Mouse (Mus musculus) midbrain, postnatal 0 days (tissue): ENCODE measurements around the gene Gm20388. TPM values are rescaled to one million over a fixed set of nuclear protein-coding genes. Genes with fewer than 3 reads are reported as not detected.

Experiments used
- ATAC-seq: fragments of 200-750 bp; cut with Nextera tagmentation; 2 replicates; pipeline ENCODE4 v1.8.0; 2017; ENCODE audit warnings: moderate number of reproducible peaks, mild to moderate bottlenecking, moderate TSS enrichment, moderate library complexity; ENCODE audit not compliant: low FRiP score
- DNase-seq: peaks from one replicate; pipeline ENCODE4 v3.0.0-alpha.2; 2015; ENCODE audit warnings: low spot score
- H3K27ac ChIP-seq: fragments of 300-500 bp; sonication (generic); 2 replicates; pipeline ENCODE4 v1.5.1; 2014; ENCODE audit warnings: low read depth, mild to moderate bottlenecking, low read length, mixed read lengths
- H3K27me3 ChIP-seq: fragments of 300-500 bp; sonication (generic); 2 replicates; pipeline ENCODE4 v1.6.1; 2014; ENCODE audit warnings: low read length, control low read depth, mixed read lengths; ENCODE audit not compliant: insufficient read depth
- H3K36me3 ChIP-seq: fragments of 300-500 bp; sonication (generic); 2 replicates; pipeline ENCODE4 v1.6.1; 2014; ENCODE audit warnings: low read length, control low read depth, mixed read lengths; ENCODE audit not compliant: insufficient read depth
- H3K4me1 ChIP-seq: fragments of 300-500 bp; sonication (generic); 2 replicates; pipeline ENCODE4 v1.6.1; 2014; ENCODE audit warnings: mild to moderate bottlenecking, control low read depth, antibody characterized with exemption, low read length, mixed read lengths; ENCODE audit not compliant: insufficient read depth
- H3K4me2 ChIP-seq: fragments of 300-500 bp; sonication (generic); 2 replicates; pipeline ENCODE4 v1.6.1; 2014; ENCODE audit warnings: low read depth, mild to moderate bottlenecking, low read length, mixed read lengths; ENCODE audit not compliant: poor library complexity, severe bottlenecking
- H3K4me3 ChIP-seq: fragments of 300-500 bp; sonication (generic); 2 replicates; pipeline ENCODE4 v1.5.1; 2014; ENCODE audit warnings: low read depth, mild to moderate bottlenecking, low read length, moderate library complexity
- H3K9ac ChIP-seq: fragments of 300-500 bp; sonication (generic); replicated peaks from 2 replicates; pipeline ENCODE4 v1.6.1; 2014; ENCODE audit warnings: mild to moderate bottlenecking, low read length, moderate library complexity, mixed read lengths; ENCODE audit not compliant: poor library complexity, severe bottlenecking
- H3K9me3 ChIP-seq: fragments of 300-500 bp; sonication (generic); 2 replicates; pipeline ENCODE4 v1.6.1; 2016; ENCODE audit warnings: low read length, control low read depth
- CTCF ChIP-seq: IDR thresholded peaks from 2 replicates; pipeline ENCODE4 v1.5.1; 2016; ENCODE audit warnings: antibody characterized with exemption, mild to moderate bottlenecking
- WGBS: fragments of 180-500 bp; shearing (Covaris S2); extraction: QIAGEN DNeasy Blood & Tissue Kit; methylation state at CpG from one replicate; pipeline ENCODE4 v1.1.7; 2014; 5-methylcytosine and 5-hydroxymethylcytosine counted together
- polyA plus RNA-seq: library from polyadenylated mRNA; unstranded; fragments of >200 nt; fragmentation: Nextera tagmentation; extraction: Ambion mirVana; gene quantifications from 2 replicates; pipeline ENCODE4 v1.2.1, GENCODE M21; 2015
- total RNA-seq: library from RNA; depleted of rRNA; stranded (reverse); fragments of >200 nt; gene quantifications from 2 replicates; pipeline ENCODE4 v1.2.3, GENCODE M21; 2014

The Gm20388 gene
- total and polyA plus RNA-seq, 2 experiments from 2014 or later: 74.2 TPM; not detected in 1

DNA sequence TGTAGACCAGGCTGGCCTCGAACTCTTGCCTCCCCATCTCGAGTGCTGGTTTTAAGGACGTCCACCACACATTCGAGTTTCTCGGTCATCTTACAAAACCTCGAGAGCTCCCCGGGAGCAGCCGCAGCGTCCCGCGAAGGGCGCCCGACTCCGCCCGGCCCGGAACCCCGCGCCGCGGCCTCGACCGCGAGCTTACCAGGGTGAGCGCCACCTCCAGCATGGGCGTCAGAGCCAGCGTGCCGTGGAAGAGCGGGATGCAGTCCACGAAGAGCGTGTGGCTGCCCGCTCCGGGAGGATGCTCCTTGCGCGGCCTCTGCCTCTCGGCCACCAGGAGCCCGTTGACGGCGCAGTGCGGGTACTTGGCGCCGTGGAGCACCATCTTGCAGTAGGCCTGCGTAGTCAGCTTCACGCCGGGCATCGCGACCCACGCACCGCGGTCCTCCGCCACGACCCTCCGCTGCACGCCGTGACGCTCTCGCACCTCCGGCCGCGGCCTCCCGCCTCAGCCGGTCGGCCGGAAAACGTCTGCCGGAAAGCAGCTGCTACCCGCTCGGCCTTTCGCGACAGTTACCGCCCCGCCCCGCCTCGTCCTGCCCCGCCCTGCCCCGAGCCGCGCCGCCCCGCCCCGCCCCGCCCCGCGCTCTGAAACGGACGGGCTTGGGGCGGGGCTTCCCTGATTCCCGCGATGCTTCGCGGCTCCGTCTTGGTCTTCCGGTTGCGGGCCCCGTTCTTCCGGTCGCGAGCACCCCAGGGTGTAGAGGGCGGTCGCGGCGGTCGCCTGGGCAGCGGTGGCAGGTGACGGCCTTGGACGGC is 757.1 kb downstream of the Gm20388 start, which contains the start of the genes Gm27021 and Cox4i1:
Gm27021 (minus strand) TSS at position 519 of the 813 bp plus-strand sequence.
Cox4i1 (plus strand) TSS at position 662 of the 813 bp plus-strand sequence.
- Histone ChIP-seq H3K4me3 (peak within 1 kb of the TSS; percentile 97), H3K27me3 (no peaks in the 10 kb centered on the region), H3K9ac (peak within 1 kb of the TSS; percentile 91), H3K27ac (peak within 1 kb of the TSS; percentile 90), H3K4me1 (peaks cover 21% of the 10 kb centered on the region), H3K9me3 (no peaks in the 10 kb centered on the region), H3K4me2 (peak within 1 kb of the TSS; percentile 91), H3K36me3 (peaks cover 26% of the 10 kb centered on the region)
- DNase-seq: peak; percentile 95
- TF ChIP-seq CTCF: peak; percentile 19; the same call in 1 of the 2 replicates
- peak; percentile 94 for ATAC-seq
- WGBS: under 1% methylated on average over 77 of the region's 105 CpGs

DNA sequence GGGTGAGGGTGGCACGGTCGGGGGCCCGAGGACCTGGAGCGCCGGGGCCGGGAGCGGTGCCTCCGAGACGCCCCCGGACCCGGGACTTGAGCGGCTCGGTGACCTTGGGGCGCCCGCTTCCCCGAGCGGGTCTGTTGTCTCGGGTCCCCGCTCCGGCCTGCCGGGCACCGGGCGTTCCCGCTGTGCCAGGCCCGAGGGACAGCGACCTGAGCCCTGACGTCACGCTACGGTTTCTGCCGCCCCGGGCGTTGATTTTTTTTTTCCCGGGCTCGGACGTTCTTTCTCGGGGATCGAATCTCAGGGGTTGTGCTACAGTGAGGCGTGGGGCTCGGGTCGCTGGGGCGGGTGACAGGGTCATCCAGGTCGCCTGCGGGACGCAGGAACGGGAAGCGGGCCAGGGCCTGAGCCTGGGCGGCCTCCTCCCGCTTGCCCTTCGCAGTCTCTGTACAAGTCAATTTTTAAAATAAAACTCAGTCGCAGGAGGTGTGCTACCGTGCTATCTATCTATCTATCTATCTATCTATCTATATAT is 757.8 kb downstream of the Gm20388 start, which contains the start of gene Emc8:
Emc8 (minus strand) TSS at position 200 of the 532 bp plus-strand sequence.
- TF ChIP-seq CTCF: no peak
- no peak for DNase-seq
- no peak for ATAC-seq
- peaks cover 21% of the 10 kb centered on the region for H3K4me1 ChIP-seq
- peak within 1 kb of the TSS; percentile 97 for H3K4me3 ChIP-seq
- H3K4me2 ChIP-seq: peak within 1 kb of the TSS; percentile 91
- under 1% methylated on average over 49 of the region's 51 CpGs for WGBS
- H3K36me3 ChIP-seq: peaks cover 33% of the 10 kb centered on the region
- H3K9ac ChIP-seq: peak within 1 kb of the TSS; percentile 91
- H3K9me3 ChIP-seq: no peaks in the 10 kb centered on the region
- no peaks in the 10 kb centered on the region for H3K27me3 ChIP-seq
- peak within 1 kb of the TSS; percentile 90 for H3K27ac ChIP-seq

DNA sequence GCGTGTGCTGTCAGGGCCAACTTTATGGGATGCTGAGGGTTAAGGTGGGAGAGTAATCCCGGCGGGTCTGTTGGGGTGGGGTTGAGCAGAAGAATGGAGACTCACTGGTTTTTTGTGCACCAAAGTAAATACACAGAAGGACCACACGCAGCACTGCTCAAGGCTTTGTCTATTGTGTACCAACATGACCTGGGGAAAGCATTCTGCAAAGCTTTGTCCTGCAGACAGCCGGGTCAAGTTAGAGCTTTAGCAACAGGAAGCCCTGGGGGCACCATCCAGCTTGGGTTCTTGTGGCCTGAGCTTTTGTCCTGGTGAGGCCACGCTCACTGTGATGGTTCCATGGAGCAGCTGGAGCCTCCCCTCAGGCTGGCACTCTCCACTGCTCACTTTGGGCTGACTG is 761.1 kb downstream of the Gm20388 start:
- no peak for TF ChIP-seq CTCF
- no peak overlapping the region for H3K4me2 ChIP-seq
- no peak for ATAC-seq
- H3K4me1 ChIP-seq: peaks cover 3% of the 10 kb centered on the region; the same call in 1 of the 2 replicates
- peaks cover 44% of the 10 kb centered on the region for H3K36me3 ChIP-seq
- no peaks in the 10 kb centered on the region for H3K9me3 ChIP-seq
- no peak overlapping the region for H3K9ac ChIP-seq
- H3K27me3 ChIP-seq: no peaks in the 10 kb centered on the region
- no peak overlapping the region for H3K27ac ChIP-seq
- no peak for DNase-seq
- no peak overlapping the region for H3K4me3 ChIP-seq
- WGBS: 61% methylated on average over 6 of the region's 6 CpGs

DNA sequence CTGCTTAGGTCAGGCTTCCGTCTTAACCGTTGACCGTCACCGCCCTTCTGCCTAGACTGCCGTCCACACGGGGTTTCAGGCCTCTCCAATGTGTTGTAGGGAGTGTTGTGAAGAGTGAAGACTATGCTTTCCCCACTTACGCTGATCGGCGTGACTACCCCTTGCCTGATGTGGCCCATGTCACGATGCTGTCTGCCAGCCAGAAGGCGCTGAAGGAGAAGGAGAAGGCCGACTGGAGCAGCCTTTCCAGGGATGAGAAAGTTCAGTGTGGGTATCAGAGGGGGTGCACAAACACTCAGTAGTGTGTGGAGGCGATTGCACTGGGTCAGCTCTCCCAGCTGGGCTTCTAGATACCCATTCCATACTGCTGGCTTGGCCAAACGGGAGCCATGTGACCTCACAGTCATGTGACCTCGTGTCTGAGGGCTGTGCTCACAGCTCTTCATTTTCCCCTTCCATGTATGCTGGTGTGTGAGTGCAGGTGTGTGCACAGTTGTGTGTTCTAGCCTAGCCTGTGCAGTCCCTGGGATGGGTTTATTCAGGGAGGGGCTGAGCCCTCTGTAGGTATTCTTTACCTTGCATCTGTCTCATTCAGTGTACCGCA is 762.1 kb downstream of the Gm20388 start:
- H3K36me3 ChIP-seq: peaks cover 44% of the 10 kb centered on the region
- H3K27ac ChIP-seq: no peak overlapping the region
- WGBS: 93% methylated on average over 16 of the region's 16 CpGs
- DNase-seq (no peak), ATAC-seq (no peak)
- H3K9me3 ChIP-seq: no peaks in the 10 kb centered on the region
- H3K4me1 ChIP-seq: no peaks in the 10 kb centered on the region
- no peaks in the 10 kb centered on the region for H3K27me3 ChIP-seq
- no peak for TF ChIP-seq CTCF
- H3K4me2 ChIP-seq: no peak overlapping the region
- H3K9ac ChIP-seq: no peak overlapping the region
- H3K4me3 ChIP-seq: no peak overlapping the region

DNA sequence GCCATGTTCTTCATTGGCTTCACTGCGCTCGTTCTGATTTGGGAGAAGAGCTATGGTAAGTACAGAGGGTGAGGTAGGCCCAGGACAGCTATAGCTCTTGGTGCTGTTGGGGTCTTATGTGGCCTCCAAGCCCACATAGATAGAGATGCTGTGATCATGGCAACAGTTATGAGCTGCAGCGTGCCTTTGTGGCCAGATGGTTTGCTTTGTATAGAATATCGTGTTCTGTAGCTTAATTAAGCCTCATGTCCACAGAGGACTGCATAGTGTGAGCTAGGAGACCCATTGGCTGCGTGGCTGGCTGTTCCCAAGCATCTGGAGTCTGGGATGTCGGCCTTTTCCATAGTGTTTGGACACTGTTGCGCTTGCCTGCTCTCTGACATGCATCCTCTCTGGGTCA is 762.7 kb downstream of the Gm20388 start:
- Histone ChIP-seq H3K27me3 (no peaks in the 10 kb centered on the region), H3K27ac (no peak overlapping the region), H3K4me3 (no peak overlapping the region), H3K9me3 (no peaks in the 10 kb centered on the region), H3K4me2 (no peak overlapping the region), H3K36me3 (peaks cover 44% of the 10 kb centered on the region), H3K9ac (no peak overlapping the region), H3K4me1 (no peaks in the 10 kb centered on the region)
- DNase-seq (no peak), ATAC-seq (no peak)
- no peak for TF ChIP-seq CTCF
- 94% methylated on average over 7 of the region's 7 CpGs for WGBS

DNA sequence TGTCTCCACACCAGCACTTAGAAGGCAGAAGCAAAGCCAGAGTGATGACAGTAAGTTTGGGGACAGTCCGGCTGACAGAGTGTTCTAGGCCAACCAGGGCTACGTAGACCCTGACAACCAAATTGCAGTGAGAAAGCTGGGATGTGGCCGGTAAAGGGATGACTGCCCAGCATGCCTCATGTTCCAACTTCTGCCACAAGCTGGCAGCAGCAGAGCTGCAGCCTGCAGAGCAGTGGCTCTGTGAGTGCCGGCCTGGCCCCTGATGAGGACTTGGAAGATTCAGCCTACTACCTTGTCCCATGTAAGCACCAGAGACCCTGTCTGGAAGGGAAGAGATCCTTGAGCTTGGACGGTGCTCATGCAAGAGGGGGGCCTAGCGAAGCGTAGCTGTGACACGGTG is 765.1 kb downstream of the Gm20388 start:
- Histone ChIP-seq H3K4me2 (no peak overlapping the region), H3K4me1 (no peaks in the 10 kb centered on the region), H3K9ac (no peak overlapping the region), H3K4me3 (no peak overlapping the region), H3K36me3 (peaks cover 34% of the 10 kb centered on the region), H3K27me3 (no peaks in the 10 kb centered on the region), H3K27ac (no peak overlapping the region), H3K9me3 (no peaks in the 10 kb centered on the region)
- DNase-seq (no peak), ATAC-seq (no peak)
- WGBS: 71% methylated on average over 8 of the region's 8 CpGs
- peak; percentile 56 for TF ChIP-seq CTCF
